13 mouse cellular contexts compared by ENCODE assay signal in the genomic region with DNA sequence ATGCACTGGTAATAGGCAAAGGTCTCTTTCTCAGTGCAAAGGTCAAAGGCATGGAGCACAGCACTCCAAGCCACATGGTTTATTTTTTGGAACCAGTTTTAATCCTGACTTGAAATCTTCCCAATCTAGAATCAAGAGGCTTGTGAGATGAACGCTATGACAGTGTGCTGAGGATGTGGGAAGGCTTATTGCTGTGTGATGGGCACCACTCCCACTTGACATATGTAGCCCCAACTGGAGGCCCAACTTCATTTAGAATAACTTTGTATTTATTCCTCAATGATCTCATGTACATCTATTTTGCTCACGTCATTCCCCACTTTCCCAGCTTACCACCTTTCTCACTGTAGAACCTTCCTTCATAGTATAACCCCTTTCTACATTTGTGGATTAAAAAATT.
"Had no signal": no experiment of that assay in that cellular context is flagged by ENCODE, and none has a peak within 500 bp of the region (broad histone marks: within the 10 kb centered on the region; RNA-seq: fewer than 3 reads in every experiment).

No protein-coding gene starts in this region.

- H3K4me1 ChIP-seq: limb, embryonic 15.5 days; midbrain, embryonic 12.5 days; neural tube, embryonic 13.5 days had no signal

- DNase-seq: kidney, adult 18-20 months; kidney, postnatal 36 days; lung, adult 18-20 months; right cerebral cortex, postnatal 25 days; thymus, adult 18-20 months; thymus, postnatal 14 days had no signal

- H3K4me2 ChIP-seq: limb, embryonic 15.5 days; midbrain, embryonic 12.5 days; neural tube, embryonic 13.5 days had no signal

- H3K9me3 ChIP-seq: limb, embryonic 15.5 days; midbrain, embryonic 12.5 days; neural tube, embryonic 13.5 days had no signal

- H3K27me3 ChIP-seq: limb, embryonic 15.5 days; midbrain, embryonic 12.5 days; neural tube, embryonic 13.5 days had no signal

- H3K36me3 ChIP-seq: limb, embryonic 15.5 days; midbrain, embryonic 12.5 days; neural tube, embryonic 13.5 days had no signal

- H3K27ac ChIP-seq: kidney, postnatal 0 days; limb, embryonic 15.5 days; liver, embryonic 14.5 days; midbrain, embryonic 12.5 days; neural tube, embryonic 13.5 days; stomach, postnatal 0 days had no signal

- ATAC-seq: midbrain, embryonic 16.5 days had no signal

- H3K9ac ChIP-seq: limb, embryonic 15.5 days; liver, embryonic 14.5 days; midbrain, embryonic 12.5 days; neural tube, embryonic 13.5 days had no signal

- H3K4me3 ChIP-seq: limb, embryonic 15.5 days; midbrain, embryonic 12.5 days; neural tube, embryonic 13.5 days had no signal
